Mouse (Mus musculus) lung, embryonic 14.5 days (tissue): ENCODE measurements around the gene Slc9a3. TPM values are rescaled to one million over a fixed set of nuclear protein-coding genes. Genes with fewer than 3 reads are reported as not detected.

ENCODE experiments used
- ATAC-seq: fragments of 200-750 bp; cut with Nextera tagmentation; 2 replicates; pipeline ENCODE4 v1.8.0; 2017; ENCODE audit warnings: mild to moderate bottlenecking, moderate TSS enrichment, moderate library complexity; ENCODE audit not compliant: insufficient read depth
- DNase-seq: peaks from one replicate; pipeline ENCODE4 v3.0.0-alpha.2; 2015
- H3K27ac ChIP-seq: fragments of 300-500 bp; sonication (generic); 2 replicates; pipeline ENCODE4 v1.5.1; 2014; ENCODE audit warnings: low read depth, mild to moderate bottlenecking, moderate library complexity
- H3K27me3 ChIP-seq: fragments of 300-500 bp; sonication (generic); 2 replicates; pipeline ENCODE4 v1.6.1; 2014; ENCODE audit warnings: low read length, control low read depth; ENCODE audit not compliant: insufficient read depth
- H3K36me3 ChIP-seq: fragments of 300-500 bp; sonication (generic); 2 replicates; pipeline ENCODE4 v1.6.1; 2014; ENCODE audit warnings: control low read depth; ENCODE audit not compliant: insufficient read depth
- H3K4me1 ChIP-seq: fragments of 300-500 bp; sonication (generic); 2 replicates; pipeline ENCODE4 v1.6.1; 2014; ENCODE audit warnings: antibody characterized with exemption, control low read depth; ENCODE audit not compliant: insufficient read depth
- H3K4me2 ChIP-seq: fragments of 300-500 bp; sonication (generic); 2 replicates; pipeline ENCODE4 v1.6.1; 2014; ENCODE audit warnings: mild to moderate bottlenecking
- H3K4me3 ChIP-seq: fragments of 300-500 bp; sonication (generic); 2 replicates; pipeline ENCODE4 v1.5.1; 2014; ENCODE audit warnings: low read depth, low read length
- H3K9ac ChIP-seq: fragments of 300-500 bp; sonication (generic); 2 replicates; pipeline ENCODE4 v1.6.1; 2014
- H3K9me3 ChIP-seq: fragments of 300-500 bp; sonication (generic); 2 replicates; pipeline ENCODE4 v1.6.1; 2016; ENCODE audit warnings: low read depth, low read length, control low read depth
- CTCF ChIP-seq: IDR thresholded peaks from 2 replicates; pipeline ENCODE4 v1.5.1; 2016; ENCODE audit warnings: antibody characterized with exemption, low read depth
- WGBS: fragments of 180-500 bp; shearing (Covaris S2); extraction: QIAGEN DNeasy Blood & Tissue Kit; methylation state at CpG from one replicate; pipeline ENCODE4 v1.1.7; 2014; 5-methylcytosine and 5-hydroxymethylcytosine counted together
- polyA plus RNA-seq: library from polyadenylated mRNA; unstranded; fragments of >200 nt; fragmentation: Nextera tagmentation; extraction: Ambion mirVana; gene quantifications from 2 replicates; pipeline ENCODE4 v1.2.1, GENCODE M21; 2014

Gene Slc9a3
- 0.04 TPM in 1 of 2 replicates, not detected in the other for polyA plus RNA-seq

DNA sequence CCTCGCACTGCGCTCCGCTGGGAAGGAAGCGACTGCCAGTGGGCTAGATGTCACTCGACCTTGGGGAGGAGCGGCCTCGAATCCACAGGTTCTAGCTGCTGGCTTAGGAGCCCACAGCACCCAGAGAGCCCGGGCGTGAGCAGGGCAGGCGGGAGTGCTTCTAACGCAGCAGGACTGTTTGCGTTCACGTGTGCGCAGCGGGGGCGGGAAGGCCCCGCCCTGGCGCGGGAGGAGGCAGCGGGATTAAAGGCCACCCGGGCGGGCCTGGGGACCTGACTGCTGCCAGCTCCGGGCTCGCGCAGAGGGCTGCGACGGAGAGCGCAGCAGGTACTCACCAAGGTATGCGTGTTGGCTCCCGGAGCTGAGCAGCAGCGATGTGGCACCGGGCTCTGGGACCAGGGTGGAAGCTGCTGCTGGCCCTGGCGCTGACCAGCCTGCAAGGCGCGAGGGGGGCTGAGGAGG is at the start of gene Slc9a3:
Gene Slc9a3 (plus strand): TSS at position 317 of the 462 bp plus-strand sequence.
- TF ChIP-seq CTCF, result no peak
- no peaks in the 10 kb centered on the region for H3K9me3 ChIP-seq
- DNase-seq (peak; percentile 18), ATAC-seq (peak; percentile 49; the same call in 1 of the 2 replicates)
- peak within 1 kb of the TSS; percentile 69 for H3K4me2 ChIP-seq
- WGBS, result 1% methylated on average over 35 of the region's 35 CpGs
- peaks cover 35% of the 10 kb centered on the region for H3K27me3 ChIP-seq
- no peak within 1 kb of the TSS for H3K9ac ChIP-seq
- no peaks in the 10 kb centered on the region for H3K4me1 ChIP-seq
- no peak within 1 kb of the TSS for H3K27ac ChIP-seq
- H3K36me3 ChIP-seq, result no peaks in the 10 kb centered on the region
- H3K4me3 ChIP-seq, result peak within 1 kb of the TSS; percentile 34

DNA sequence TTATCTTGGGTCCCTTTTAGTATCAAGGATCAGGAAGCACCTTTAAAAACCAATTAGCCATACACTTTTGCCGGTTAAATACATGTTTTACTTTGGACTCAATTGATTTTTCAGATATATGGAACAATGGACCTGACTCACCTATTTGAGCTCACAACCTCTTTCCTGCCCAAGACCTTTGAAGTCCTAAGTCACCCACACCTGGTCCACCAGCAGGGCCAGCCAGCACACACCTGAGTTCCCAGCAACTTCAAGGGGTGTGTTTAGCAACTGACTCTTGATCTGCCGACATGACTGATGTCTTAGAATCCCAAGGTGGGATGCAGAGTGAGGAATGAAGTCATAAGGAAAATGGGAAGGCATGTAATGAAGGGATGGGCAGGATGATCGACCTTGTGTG is 49.5 kb upstream of the Slc9a3 start:
- WGBS, result 62% methylated on average over 3 of the region's 3 CpGs
- ATAC-seq, result no peak
- no peaks in the 10 kb centered on the region for H3K4me1 ChIP-seq
- no peak overlapping the region for H3K27ac ChIP-seq
- no peak overlapping the region for H3K4me2 ChIP-seq
- no peak for DNase-seq
- TF ChIP-seq CTCF, result no peak
- H3K4me3 ChIP-seq, result no peak overlapping the region
- no peaks in the 10 kb centered on the region for H3K9me3 ChIP-seq
- H3K27me3 ChIP-seq, result no peaks in the 10 kb centered on the region
- no peaks in the 10 kb centered on the region for H3K36me3 ChIP-seq
- no peak overlapping the region for H3K9ac ChIP-seq

DNA sequence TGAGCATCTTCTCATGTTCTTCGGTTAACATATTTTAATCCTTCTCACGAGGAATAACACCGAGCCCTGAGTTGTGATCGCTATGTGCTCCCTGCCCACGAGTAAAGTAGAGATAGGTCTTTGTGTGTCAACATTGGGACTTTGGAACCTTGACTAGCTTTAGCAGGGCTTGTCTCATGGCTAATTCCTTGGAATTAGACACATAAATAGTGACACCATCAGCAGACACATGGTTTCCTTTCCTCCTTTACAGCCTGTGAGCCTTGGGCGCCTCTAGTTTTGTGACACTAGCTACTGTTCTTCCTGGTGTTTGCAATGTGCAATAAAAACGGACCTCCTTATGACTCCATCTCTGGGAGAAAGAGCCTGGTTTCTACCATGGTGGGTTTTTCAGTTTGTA is 47.9 kb upstream of the Slc9a3 start:
- no peak for ATAC-seq
- Histone ChIP-seq H3K9me3 (no peaks in the 10 kb centered on the region), H3K36me3 (no peaks in the 10 kb centered on the region), H3K4me3 (no peak overlapping the region), H3K9ac (no peak overlapping the region), H3K27ac (no peak overlapping the region), H3K4me1 (no peaks in the 10 kb centered on the region), H3K27me3 (no peaks in the 10 kb centered on the region), H3K4me2 (no peak overlapping the region)
- no peak for TF ChIP-seq CTCF
- no peak for DNase-seq
- WGBS, result 78% methylated on average over 7 of the region's 7 CpGs

DNA sequence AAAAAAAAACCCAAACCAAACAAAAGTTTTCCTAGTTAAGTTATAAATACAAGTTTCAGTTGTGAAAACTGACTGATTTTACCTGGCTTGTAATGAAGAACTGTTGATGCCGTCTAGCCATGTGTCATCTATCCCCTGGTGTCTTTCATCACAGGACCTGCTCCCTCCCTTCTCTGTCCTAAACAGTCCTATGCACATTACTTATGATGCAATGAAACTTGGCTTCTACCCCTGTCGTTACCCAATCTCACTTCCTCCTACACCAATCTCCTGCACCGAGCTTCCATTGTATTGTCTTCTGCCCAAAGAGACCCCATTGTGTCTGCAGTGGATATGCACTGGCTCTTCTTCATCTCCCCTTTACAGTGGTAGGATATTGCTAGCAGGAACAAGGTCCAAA is 31.0 kb upstream of the Slc9a3 start:
- TF ChIP-seq CTCF, result no peak
- no peaks in the 10 kb centered on the region for H3K27me3 ChIP-seq
- H3K9me3 ChIP-seq, result no peaks in the 10 kb centered on the region
- ATAC-seq (no peak), DNase-seq (no peak)
- H3K4me3 ChIP-seq, result no peak overlapping the region
- no peak overlapping the region for H3K27ac ChIP-seq
- no peaks in the 10 kb centered on the region for H3K36me3 ChIP-seq
- no peak overlapping the region for H3K4me2 ChIP-seq
- no peaks in the 10 kb centered on the region for H3K4me1 ChIP-seq
- H3K9ac ChIP-seq, result no peak overlapping the region
- 66% methylated on average over 3 of the region's 3 CpGs for WGBS

DNA sequence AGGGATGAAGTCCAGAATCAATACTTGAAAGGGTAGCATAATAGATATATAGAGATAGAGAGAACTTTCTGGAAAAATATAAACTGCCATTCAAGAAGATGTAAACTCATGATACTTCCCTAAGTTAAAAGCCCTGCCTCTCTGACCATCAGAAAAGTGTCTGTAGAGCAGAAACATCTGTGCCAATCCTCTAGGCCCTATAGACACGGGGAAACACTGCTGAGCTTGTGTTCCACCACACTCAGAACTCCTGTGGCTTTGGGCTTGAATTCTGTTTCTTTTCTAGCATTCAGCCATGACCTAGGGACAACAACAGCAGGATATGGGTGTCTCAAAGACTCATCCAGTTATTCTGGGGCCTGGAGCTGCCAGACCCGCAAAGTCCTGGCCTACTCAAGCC is 25.3 kb upstream of the Slc9a3 start:
- DNase-seq, result peak; percentile 70

DNA sequence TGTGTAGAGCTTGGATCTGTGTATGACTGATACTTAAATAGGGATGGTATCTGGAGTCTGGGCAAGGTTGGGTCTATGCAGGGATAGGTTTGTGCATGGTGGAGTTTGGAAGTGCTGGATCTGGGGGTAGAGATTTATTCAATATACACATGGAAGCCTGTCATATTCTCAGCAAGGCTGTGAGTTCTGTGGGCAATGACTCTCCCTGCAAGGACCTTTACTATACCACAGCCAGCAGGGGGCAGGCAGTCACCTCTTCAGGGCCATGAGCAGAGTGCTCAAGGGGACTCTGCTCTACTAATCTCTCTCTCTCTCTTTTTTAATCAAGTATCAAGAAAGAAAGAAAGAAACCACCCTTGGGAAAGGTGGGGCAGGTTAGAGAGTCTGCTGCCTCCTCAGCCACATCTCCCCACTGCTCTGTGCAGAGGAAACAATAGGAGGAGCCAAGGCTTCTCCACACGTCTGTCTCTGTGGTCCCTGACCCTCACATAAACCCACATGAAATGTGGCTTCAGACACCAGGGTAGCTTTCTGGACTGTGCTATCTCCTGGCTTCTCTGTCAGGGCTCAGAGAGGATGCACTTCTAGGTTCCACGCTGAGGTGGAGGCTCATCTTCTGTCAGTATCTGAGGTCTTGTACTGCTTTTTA is 24.4 kb upstream of the Slc9a3 start:
- 35% methylated on average over 2 of the region's 2 CpGs for WGBS

More for the DNA sequence above, 25.3 kb upstream of the Slc9a3 start:
- Histone ChIP-seq H3K27ac (no peak overlapping the region), H3K27me3 (no peaks in the 10 kb centered on the region), H3K4me3 (no peak overlapping the region), H3K36me3 (no peaks in the 10 kb centered on the region), H3K9ac (no peak overlapping the region), H3K4me2 (no peak overlapping the region), H3K9me3 (no peaks in the 10 kb centered on the region), H3K4me1 (no peaks in the 10 kb centered on the region)
- WGBS, result 37% methylated on average over 2 of the region's 2 CpGs
- ATAC-seq, result peak; percentile 73; the same call in 1 of the 2 replicates
- TF ChIP-seq CTCF, result no peak

DNA sequence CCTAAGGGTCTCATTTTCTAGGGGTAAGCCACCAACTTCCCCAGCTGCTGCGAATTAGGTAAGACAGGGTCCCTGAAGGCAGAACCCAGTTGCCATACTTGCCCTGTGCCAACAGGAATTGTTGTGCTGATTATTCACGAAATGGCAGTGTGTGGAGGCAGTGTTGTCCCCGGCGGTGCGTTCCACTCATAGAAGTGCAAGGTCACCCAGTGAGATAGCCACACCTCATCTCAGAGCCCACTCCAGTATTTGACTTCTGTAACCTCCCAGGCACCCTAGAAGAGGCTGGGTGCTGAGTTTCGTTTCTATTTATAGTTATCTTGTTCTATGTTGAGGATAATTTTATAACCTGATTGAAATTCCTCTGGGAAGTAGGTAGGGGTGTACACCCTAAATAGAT is 22.3 kb upstream of the Slc9a3 start:
- Histone ChIP-seq H3K4me2 (no peak overlapping the region), H3K27ac (no peak overlapping the region), H3K36me3 (no peaks in the 10 kb centered on the region), H3K27me3 (no peaks in the 10 kb centered on the region), H3K9ac (no peak overlapping the region), H3K4me1 (no peaks in the 10 kb centered on the region), H3K4me3 (no peak overlapping the region), H3K9me3 (no peaks in the 10 kb centered on the region)
- no peak for DNase-seq
- TF ChIP-seq CTCF, result no peak
- no peak for ATAC-seq
- WGBS, result 72% methylated on average over 6 of the region's 6 CpGs

More for the DNA sequence above, 24.4 kb upstream of the Slc9a3 start:
- no peak overlapping the region for H3K4me3 ChIP-seq
- no peak overlapping the region for H3K27ac ChIP-seq
- ATAC-seq (peak; percentile 78; the same call in 1 of the 2 replicates), DNase-seq (peak; percentile 84)
- no peaks in the 10 kb centered on the region for H3K9me3 ChIP-seq
- no peaks in the 10 kb centered on the region for H3K4me1 ChIP-seq
- no peak overlapping the region for H3K9ac ChIP-seq
- H3K36me3 ChIP-seq, result no peaks in the 10 kb centered on the region
- no peak overlapping the region for H3K4me2 ChIP-seq
- no peaks in the 10 kb centered on the region for H3K27me3 ChIP-seq
- TF ChIP-seq CTCF, result peak; percentile 81
